Mouse (Mus musculus) embryonic facial prominence, embryonic 11.5 days (tissue): ENCODE data around the gene Cbx5. TPM values are rescaled to one million over a fixed set of nuclear protein-coding genes. Genes with fewer than 3 reads are reported as not detected.

Experiments used
- ATAC-seq: fragments of 200-750 bp; cut with Nextera tagmentation; replicated peaks from 2 replicates; pipeline ENCODE4 v1.8.0; 2017; ENCODE audit warnings: low read depth; ENCODE audit not compliant: insufficient number of reproducible peaks, low FRiP score, low TSS enrichment
- DNase-seq: peaks from one replicate; pipeline ENCODE4 v3.0.0-alpha.2; 2015; ENCODE audit warnings: low spot score
- H3K27ac ChIP-seq: fragments of 300-500 bp; sonication (generic); replicated peaks from 2 replicates; pipeline ENCODE4 v1.5.1; 2014; ENCODE audit warnings: mild to moderate bottlenecking, low read depth, low read length, control low read depth
- H3K27me3 ChIP-seq: fragments of 300-500 bp; sonication (generic); 2 replicates; pipeline ENCODE4 v1.6.1; 2014; ENCODE audit warnings: mild to moderate bottlenecking, low read length, moderate library complexity, mixed read lengths; ENCODE audit not compliant: control insufficient read depth, insufficient read depth
- H3K36me3 ChIP-seq: fragments of 300-500 bp; sonication (generic); replicated peaks from 2 replicates; pipeline ENCODE4 v1.6.1; 2014; ENCODE audit warnings: low read depth, mild to moderate bottlenecking, low read length, moderate library complexity, mixed read lengths; ENCODE audit not compliant: control insufficient read depth, insufficient read depth
- H3K4me1 ChIP-seq: fragments of 300-500 bp; sonication (generic); 2 replicates; pipeline ENCODE4 v1.6.1; 2014; ENCODE audit warnings: low read length, mixed read lengths; ENCODE audit not compliant: control insufficient read depth, insufficient read depth
- H3K4me2 ChIP-seq: fragments of 300-500 bp; sonication (generic); 2 replicates; pipeline ENCODE4 v1.6.1; 2014; ENCODE audit warnings: low read depth, mild to moderate bottlenecking, control low read depth, low read length, moderate library complexity
- H3K4me3 ChIP-seq: fragments of 300-500 bp; sonication (generic); 2 replicates; pipeline ENCODE4 v1.5.1; 2014; ENCODE audit warnings: low read depth, low read length, control low read depth
- H3K9ac ChIP-seq: fragments of 300-500 bp; sonication (generic); replicated peaks from 2 replicates; pipeline ENCODE4 v1.6.1; 2014; ENCODE audit warnings: mild to moderate bottlenecking, control low read depth, low read length
- H3K9me3 ChIP-seq: fragments of 300-500 bp; sonication (generic); replicated peaks from 2 replicates; pipeline ENCODE4 v1.6.1; 2016; ENCODE audit warnings: mild to moderate bottlenecking, low read length, inconsistent platforms, mixed read lengths; ENCODE audit not compliant: control insufficient read depth
- WGBS: fragments of 180-500 bp; shearing (Covaris S2); extraction: QIAGEN DNeasy Blood & Tissue Kit; methylation state at CpG from one replicate; pipeline ENCODE4 v1.1.7; 2014; 5-methylcytosine and 5-hydroxymethylcytosine counted together
- polyA plus RNA-seq: library from polyadenylated mRNA; unstranded; fragments of >200 nt; fragmentation: Nextera tagmentation; extraction: Ambion mirVana; gene quantifications from 2 replicates; pipeline ENCODE4 v1.2.1, GENCODE M21; 2014

Gene Cbx5
- polyA plus RNA-seq, 1 experiment from 2014 or later = 217 TPM

DNA sequence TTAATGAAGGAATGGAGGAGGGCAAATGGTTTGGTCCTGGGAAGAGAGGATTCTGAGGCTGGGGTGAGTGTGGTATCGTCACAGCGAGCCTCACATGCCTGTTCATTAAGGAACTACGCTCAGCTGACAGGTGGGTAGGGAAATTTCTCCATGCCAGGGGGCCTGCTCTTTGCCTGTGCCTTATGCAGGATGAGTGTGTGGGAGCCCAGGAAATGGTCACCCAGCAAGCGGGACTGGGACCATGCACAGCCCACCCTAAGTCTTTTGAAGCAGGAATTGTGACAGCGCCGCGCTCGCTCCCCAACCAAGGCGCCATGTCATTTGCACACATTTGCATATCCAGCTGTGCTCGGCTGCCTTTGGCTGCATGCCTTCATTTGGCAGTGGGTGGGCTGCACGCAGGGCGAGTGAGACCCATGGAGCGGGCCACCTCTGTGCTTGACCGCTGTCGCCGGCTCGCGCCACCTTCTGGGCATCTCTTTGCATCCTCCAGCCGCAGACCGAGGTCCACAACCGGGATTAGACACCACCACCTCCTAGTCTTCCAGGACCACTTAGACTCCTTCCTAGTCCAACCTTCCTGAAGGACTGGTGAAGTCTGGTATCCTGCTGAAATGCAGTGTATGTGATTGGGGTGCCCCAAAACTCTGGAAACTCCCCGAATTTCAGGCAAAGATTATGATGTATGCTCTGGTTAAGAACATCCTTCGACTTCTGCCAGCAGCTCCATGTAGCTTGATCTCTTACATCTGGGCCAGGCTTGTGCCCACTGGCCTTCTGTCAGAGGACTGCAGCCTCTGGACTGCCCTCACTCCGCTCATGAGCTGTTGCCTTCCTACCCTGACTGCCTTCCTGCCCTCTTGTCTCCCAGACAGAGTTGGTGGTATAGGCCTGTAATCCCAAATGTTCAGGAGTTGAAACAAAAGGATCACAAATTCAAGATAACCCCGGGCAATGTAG, 55.7 kb downstream of the Cbx5 start:
- peaks cover 18% of the 10 kb centered on the region for H3K27me3 ChIP-seq
- H3K27ac ChIP-seq = no peak overlapping the region
- 0 out of 2 replicates have a peak, but pooled peaks cover 3% of the 10 kb centered on the region for H3K4me1 ChIP-seq
- 11% methylated on average over 25 of the region's 25 CpGs for WGBS
- H3K4me3 ChIP-seq = no peak overlapping the region
- H3K9ac ChIP-seq = 0 out of 2 replicates have a peak overlapping the region, but pooled peaks have one; percentile 42
- DNase-seq = no peak
- peak overlapping the region; percentile 36 for H3K4me2 ChIP-seq
- H3K36me3 ChIP-seq = no peaks in the 10 kb centered on the region
- no peaks in the 10 kb centered on the region for H3K9me3 ChIP-seq
- no peak for ATAC-seq

DNA sequence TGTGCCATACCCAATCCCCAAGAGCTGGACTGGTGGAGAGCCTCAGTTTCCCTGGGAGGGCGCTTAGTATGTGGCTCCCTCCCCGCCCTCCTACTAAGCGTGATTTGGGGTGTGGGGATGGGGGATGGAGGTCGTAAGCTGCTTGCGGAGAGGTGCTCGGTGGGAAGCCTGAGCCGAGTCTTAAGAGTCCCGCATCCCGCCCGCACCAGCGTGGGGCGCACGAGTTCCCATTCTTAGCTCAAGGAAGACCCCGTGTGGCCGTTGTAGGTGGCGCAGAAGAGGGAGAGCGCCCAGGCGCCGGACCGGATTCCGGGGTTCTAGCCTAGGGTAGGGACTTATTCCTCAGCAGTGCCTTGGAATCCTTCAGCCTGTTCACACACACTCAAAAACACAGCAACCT, 56.5 kb downstream of the Cbx5 start:
- 0 out of 2 replicates have a peak, but pooled peaks cover 3% of the 10 kb centered on the region for H3K4me1 ChIP-seq
- no peaks in the 10 kb centered on the region for H3K9me3 ChIP-seq
- H3K4me2 ChIP-seq = peak overlapping the region; percentile 36
- DNase-seq (peak; percentile 86), ATAC-seq (0 out of 2 replicates have a peak, but pooled peaks have one; percentile 7)
- peak overlapping the region; percentile 5; the same call in 1 of the 2 replicates for H3K4me3 ChIP-seq
- no peak overlapping the region for H3K27ac ChIP-seq
- no peak overlapping the region for H3K9ac ChIP-seq
- under 1% methylated on average over 21 of the region's 21 CpGs for WGBS
- peaks cover 21% of the 10 kb centered on the region for H3K27me3 ChIP-seq
- no peaks in the 10 kb centered on the region for H3K36me3 ChIP-seq

GRCm38 (mm10) chr15:103182166-103182790, 57.3 kb downstream of the Cbx5 start:
- no peak overlapping the region for H3K9ac ChIP-seq
- no peaks in the 10 kb centered on the region for H3K9me3 ChIP-seq
- peak overlapping the region; percentile 21 for H3K4me3 ChIP-seq
- peaks cover 23% of the 10 kb centered on the region for H3K27me3 ChIP-seq
- 3% methylated on average over 37 of the region's 48 CpGs for WGBS
- peak; percentile 16; the same call in 1 of the 2 replicates for ATAC-seq
- peaks cover 5% of the 10 kb centered on the region; the same call in 1 of the 2 replicates for H3K4me1 ChIP-seq
- no peak overlapping the region for H3K27ac ChIP-seq
- peak; percentile 84 for DNase-seq
- H3K4me2 ChIP-seq = peak overlapping the region; percentile 51
- H3K36me3 ChIP-seq = no peaks in the 10 kb centered on the region

DNA sequence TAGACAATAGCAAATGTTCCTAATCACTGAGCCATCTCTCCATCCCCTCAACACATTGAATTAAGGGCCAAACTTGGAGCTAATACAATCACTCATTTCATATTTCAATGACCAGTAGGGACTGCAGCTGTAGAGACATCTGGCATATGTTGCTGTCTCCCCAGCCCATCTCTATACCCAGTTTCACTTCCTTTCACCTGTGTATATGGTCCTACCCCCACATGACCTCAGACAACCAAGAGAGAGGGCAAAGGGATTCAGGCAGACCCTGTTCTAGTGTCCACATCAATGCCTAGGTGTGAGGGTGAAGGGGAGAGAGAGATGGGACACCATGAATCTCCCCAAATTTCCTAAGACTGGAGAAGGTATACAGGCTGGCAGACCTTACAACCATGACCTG, 59.2 kb downstream of the Cbx5 start:
- no peak for DNase-seq
- no peaks in the 10 kb centered on the region for H3K36me3 ChIP-seq

GRCm38 (mm10) chr15:103178767-103179166, 60.8 kb downstream of the Cbx5 start:
- Histone ChIP-seq H3K36me3 (no peaks in the 10 kb centered on the region), H3K4me1 (peaks cover 5% of the 10 kb centered on the region; the same call in 1 of the 2 replicates), H3K9ac (no peak overlapping the region), H3K4me2 (no peak overlapping the region), H3K27me3 (peaks cover 45% of the 10 kb centered on the region), H3K27ac (no peak overlapping the region), H3K9me3 (no peaks in the 10 kb centered on the region), H3K4me3 (no peak overlapping the region)
- 29% methylated on average over 1 of the region's 1 CpGs for WGBS
- DNase-seq = no peak
- ATAC-seq = no peak

More for the DNA sequence above, 59.2 kb downstream of the Cbx5 start:
- no peak overlapping the region for H3K4me3 ChIP-seq
- H3K9me3 ChIP-seq = no peaks in the 10 kb centered on the region
- ATAC-seq = no peak
- peaks cover 33% of the 10 kb centered on the region for H3K27me3 ChIP-seq
- H3K27ac ChIP-seq = no peak overlapping the region
- H3K4me1 ChIP-seq = peaks cover 5% of the 10 kb centered on the region; the same call in 1 of the 2 replicates
- no peak overlapping the region for H3K9ac ChIP-seq
- H3K4me2 ChIP-seq = no peak overlapping the region

- no peaks in the 10 kb centered on the region for H3K9me3 ChIP-seq
- peaks cover 49% of the 10 kb centered on the region for H3K27me3 ChIP-seq
- ATAC-seq = no peak
- peaks cover 3% of the 10 kb centered on the region; the same call in 1 of the 2 replicates for H3K4me1 ChIP-seq
- WGBS = 5% methylated on average over 12 of the region's 12 CpGs
- DNase-seq = peak; percentile 69
- H3K27ac ChIP-seq = no peak overlapping the region
- H3K4me3 ChIP-seq = no peak overlapping the region
- no peaks in the 10 kb centered on the region for H3K36me3 ChIP-seq
- H3K4me2 ChIP-seq = no peak overlapping the region
- H3K9ac ChIP-seq = no peak overlapping the region
Measured at GRCm38 (mm10) chr15:103178137-103178536, 61.5 kb downstream of the Cbx5 start.

GRCm38 (mm10) chr15:103177611-103178041, 62.0 kb downstream of the Cbx5 start:
- Histone ChIP-seq H3K4me1 (peaks cover 2% of the 10 kb centered on the region; the same call in 1 of the 2 replicates), H3K36me3 (no peaks in the 10 kb centered on the region), H3K4me3 (no peak overlapping the region), H3K27ac (no peak overlapping the region), H3K27me3 (peaks cover 54% of the 10 kb centered on the region), H3K4me2 (no peak overlapping the region), H3K9ac (no peak overlapping the region), H3K9me3 (no peaks in the 10 kb centered on the region)
- whole genome bisulfite sequencing = 3% methylated on average over 12 of the region's 12 CpGs
- ATAC-seq (no peak), DNase-seq (no peak)
